Mouse (Mus musculus) bone marrow macrophage, adult 2 months (primary cell): ENCODE data around the gene Kars.

Experiments
- CTCF ChIP-seq: IDR thresholded peaks from 2 replicates; pipeline ENCODE4 v1.5.1; 2012; ENCODE audit warnings: low read depth, mild to moderate bottlenecking, low read length, moderate library complexity
- POLR2A ChIP-seq: IDR thresholded peaks from 2 replicates; pipeline ENCODE4 v1.6.1; 2012; ENCODE audit warnings: mild to moderate bottlenecking, low read depth, low read length, borderline replicate concordance

DNA sequence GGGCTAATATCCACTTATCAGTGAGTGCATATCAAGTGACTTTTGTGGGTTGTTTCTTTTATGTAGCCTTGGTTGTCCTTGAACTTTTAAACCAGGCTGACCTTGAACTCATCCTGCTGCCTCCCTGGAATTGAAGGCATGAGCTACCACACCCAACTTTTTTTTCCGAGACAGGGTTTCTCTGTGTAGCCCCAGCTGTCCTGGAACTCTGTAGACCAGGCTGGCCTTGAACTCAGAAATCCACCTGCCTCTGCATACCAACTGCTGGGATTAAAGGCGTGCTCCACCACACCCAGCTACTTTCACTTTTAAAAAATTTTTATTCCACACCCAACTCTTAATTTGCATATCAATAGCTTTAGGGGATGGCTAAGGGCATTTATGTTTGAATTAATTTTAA, 67.6 kb downstream of the Kars start:
- TF ChIP-seq CTCF (no peak), POLR2A (no peak)
